Mouse (Mus musculus): ENCODE results near the gene Tex52. TPM values are rescaled to one million over a fixed set of nuclear protein-coding genes. Genes with fewer than 3 reads are reported as not detected.

The Tex52 gene
- polyA plus RNA-seq, 2 experiments: 0.07 TPM; not detected in 1

GRCm38 (mm10) chr6:128355726-128356416 lies 19.4 kb upstream of the Tex52 start, which contains the start of gene Tulp3:
Gene Tulp3 (minus strand): TSS chr6:128355851.
- peak; percentile 71 to 76 (median 74) for DNase-seq (ENCODE audit: low read depth in 3 of 3, low spot score in 3 of 3)
- H3K4me1 ChIP-seq (replicated peaks; ENCODE audit: control insufficient read depth in 2 of 2, insufficient read depth in 2 of 2, low read length in 1 of 2): peaks cover 2 to 5% of the 10 kb centered on the region in 2 experiments; a peak in 3 of 4 replicates
- TF ChIP-seq EP300 (IDR thresholded peaks at IDR 0.05; ENCODE audit: low read depth) (no peak), CTCF (IDR thresholded peaks at IDR 0.05; ENCODE audit: low read depth) (no peak)
- H3K36me3 ChIP-seq (replicated peaks; ENCODE audit: control insufficient read depth, insufficient read depth, low read depth): peaks cover 20% of the 10 kb centered on the region
- WGBS (ENCODE audit: insufficient replicate concordance): under 1% methylated on average over 42 of the region's 42 CpGs
- peak within 1 kb of the TSS; percentile 64 to 70 for H3K4me3 ChIP-seq (ENCODE audit: insufficient read depth in 1 of 2, low read depth in 2 of 2, low read length in 2 of 2)
- peak within 1 kb of the TSS; percentile 79 for H3K4me2 ChIP-seq (ENCODE audit: low read depth)
- H3K9ac ChIP-seq (replicated peaks): peak within 1 kb of the TSS; percentile 10
- H3K27ac ChIP-seq: no peak within 1 kb of the TSS
- peak; percentile 99 for ATAC-seq (ENCODE audit: insufficient read depth)
- H3K27me3 ChIP-seq (ENCODE audit: control insufficient read depth, insufficient read depth, low read length): peaks cover 10% of the 10 kb centered on the region
- H3K9me3 ChIP-seq (ENCODE audit: control insufficient read depth, low read length): no peaks in the 10 kb centered on the region

- DNase-seq (ENCODE audit: low read depth in 3 of 3, low spot score in 3 of 3): no peak
- Histone ChIP-seq H3K27me3 (ENCODE audit: control insufficient read depth, insufficient read depth, low read length) (peaks cover 10% of the 10 kb centered on the region), H3K27ac (no peak overlapping the region), H3K4me3 (ENCODE audit: insufficient read depth in 1 of 2, low read depth in 2 of 2, low read length in 2 of 2) (no peak overlapping the region), H3K36me3 (replicated peaks; ENCODE audit: control insufficient read depth, insufficient read depth, low read depth) (peaks cover 20% of the 10 kb centered on the region), H3K4me2 (ENCODE audit: low read depth) (no peak overlapping the region), H3K9ac (replicated peaks) (no peak overlapping the region), H3K9me3 (ENCODE audit: control insufficient read depth, low read length) (no peaks in the 10 kb centered on the region), H3K4me1 (replicated peaks; ENCODE audit: control insufficient read depth in 2 of 2, insufficient read depth in 2 of 2, low read length in 1 of 2) (peaks cover 2 to 13% of the 10 kb centered on the region in 2 experiments; a peak in 3 of 4 replicates)
- WGBS (ENCODE audit: insufficient replicate concordance): 56% methylated on average over 2 of the region's 2 CpGs
- no peak for ATAC-seq (ENCODE audit: insufficient read depth)
- TF ChIP-seq EP300 (IDR thresholded peaks at IDR 0.05; ENCODE audit: low read depth) (no peak), CTCF (IDR thresholded peaks at IDR 0.05; ENCODE audit: low read depth) (peak; percentile 86)
Measured at GRCm38 (mm10) chr6:128358999-128359398, 16.3 kb upstream of the Tex52 start.

- Histone ChIP-seq H3K4me3 (ENCODE audit: insufficient read depth in 1 of 2, low read depth in 2 of 2, low read length in 2 of 2) (peak overlapping the region; percentile 66 to 67), H3K9ac (replicated peaks) (peak overlapping the region; percentile 86), H3K4me1 (replicated peaks; ENCODE audit: control insufficient read depth in 2 of 2, insufficient read depth in 2 of 2, low read length in 1 of 2) (peaks cover 0 to 13% of the 10 kb centered on the region in 2 experiments; a peak in 3 of 4 replicates), H3K27ac (peak overlapping the region; percentile 78), H3K36me3 (replicated peaks; ENCODE audit: control insufficient read depth, insufficient read depth, low read depth) (peaks cover 32% of the 10 kb centered on the region), H3K27me3 (ENCODE audit: control insufficient read depth, insufficient read depth, low read length) (no peaks in the 10 kb centered on the region), H3K4me2 (ENCODE audit: low read depth) (peak overlapping the region; percentile 91), H3K9me3 (ENCODE audit: control insufficient read depth, low read length) (no peaks in the 10 kb centered on the region)
- TF ChIP-seq EP300 (IDR thresholded peaks at IDR 0.05; ENCODE audit: low read depth) (no peak), CTCF (IDR thresholded peaks at IDR 0.05; ENCODE audit: low read depth) (no peak)
- WGBS (ENCODE audit: insufficient replicate concordance): 15% methylated on average over 9 of the region's 9 CpGs
- no peak for ATAC-seq (ENCODE audit: insufficient read depth)
- DNase-seq (ENCODE audit: low read depth in 3 of 3, low spot score in 3 of 3): no peak
Measured at GRCm38 (mm10) chr6:128361901-128362300, 13.4 kb upstream of the Tex52 start.

DNA sequence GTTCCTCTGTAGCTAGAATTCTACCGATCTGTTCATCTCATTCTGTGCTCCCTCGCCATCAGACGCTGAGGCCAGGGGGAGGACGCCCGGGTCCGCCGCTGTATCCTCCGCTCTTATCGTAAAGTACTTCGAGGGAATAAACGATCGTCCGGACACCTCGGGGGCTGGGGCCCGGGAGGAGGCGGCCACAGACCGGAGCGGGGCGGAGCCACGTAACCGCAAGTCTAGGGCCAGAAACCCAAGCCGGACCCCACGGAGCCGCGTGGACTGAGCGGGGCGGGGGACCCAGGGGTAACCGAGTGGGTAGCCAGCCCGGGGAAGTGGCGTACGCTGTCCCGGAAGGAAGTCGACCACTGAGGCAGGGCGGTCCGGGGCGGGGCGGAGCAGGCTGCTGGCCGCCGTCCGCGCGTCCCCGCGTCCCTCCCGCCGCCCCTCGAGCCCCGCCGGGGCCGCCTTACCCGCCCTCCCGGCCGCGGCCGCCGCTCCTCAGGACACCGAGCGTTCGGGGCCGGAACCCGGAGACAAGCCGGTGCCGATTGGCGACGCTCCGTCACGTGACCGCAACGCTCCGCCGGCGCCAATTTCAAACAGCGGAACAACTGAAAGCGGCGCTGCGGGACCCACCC lies 12.8 kb upstream of the Tex52 start, which contains the start of the genes Rhno1 and Foxm1:
Gene Rhno1, minus strand, starts transcription at position 531 of the 626 bp plus-strand sequence.
Gene Foxm1, plus strand, starts transcription at position 587 of the 626 bp plus-strand sequence.
- Histone ChIP-seq H3K27ac (peak within 1 kb of the TSS; percentile 78), H3K4me3 (ENCODE audit: insufficient read depth in 1 of 2, low read depth in 2 of 2, low read length in 2 of 2) (peak within 1 kb of the TSS; percentile 66 to 67), H3K4me2 (ENCODE audit: low read depth) (peak within 1 kb of the TSS; percentile 91), H3K9ac (replicated peaks) (peak within 1 kb of the TSS; percentile 86), H3K9me3 (ENCODE audit: control insufficient read depth, low read length) (no peaks in the 10 kb centered on the region), H3K36me3 (replicated peaks; ENCODE audit: control insufficient read depth, insufficient read depth, low read depth) (peaks cover 33% of the 10 kb centered on the region), H3K27me3 (ENCODE audit: control insufficient read depth, insufficient read depth, low read length) (no peaks in the 10 kb centered on the region), H3K4me1 (replicated peaks; ENCODE audit: control insufficient read depth in 2 of 2, insufficient read depth in 2 of 2, low read length in 1 of 2) (peaks cover 0 to 13% of the 10 kb centered on the region in 2 experiments; a peak in 3 of 4 replicates)
- TF ChIP-seq CTCF (IDR thresholded peaks at IDR 0.05; ENCODE audit: low read depth) (no peak), EP300 (IDR thresholded peaks at IDR 0.05; ENCODE audit: low read depth) (no peak)
- peak; percentile 89 for ATAC-seq (ENCODE audit: insufficient read depth)
- WGBS (ENCODE audit: insufficient replicate concordance): under 1% methylated on average over 55 of the region's 76 CpGs
- DNase-seq (ENCODE audit: low read depth in 3 of 3, low spot score in 3 of 3): peak; percentile 71 to 72 (median 72)

Measured in liver, embryonic 14.5 days (tissue).